8 mouse cellular contexts compared by ENCODE assay signal in the genomic region with DNA sequence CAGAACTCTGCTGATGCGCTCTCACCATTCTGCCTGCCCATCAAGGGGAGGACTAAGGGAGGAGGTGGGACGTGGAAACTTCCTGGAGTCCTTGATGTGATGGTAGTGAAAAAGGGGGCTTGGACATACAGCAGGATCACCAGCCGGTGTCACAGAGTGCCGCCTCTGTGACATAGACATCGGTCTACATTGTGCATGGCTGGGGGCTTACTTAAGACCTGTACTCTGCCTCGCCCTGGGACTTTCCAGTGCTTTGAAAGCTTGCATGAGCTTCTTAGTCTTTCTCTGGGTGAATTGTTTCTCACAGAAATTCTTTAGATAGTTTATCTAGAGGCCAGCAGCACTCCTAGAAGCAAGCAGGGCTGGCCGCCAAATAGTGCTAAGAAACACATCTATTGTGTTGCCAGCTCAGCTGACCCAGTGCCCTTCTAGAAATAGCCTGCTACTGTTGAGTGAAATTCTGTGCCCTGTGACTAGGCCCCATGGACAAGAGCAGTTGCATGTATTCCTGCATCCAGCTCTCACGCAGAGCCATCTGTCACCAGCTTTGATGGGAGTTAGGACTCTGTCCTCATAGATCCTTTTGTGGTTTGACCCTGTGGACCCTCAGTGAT. TPM values are rescaled to one million over a fixed set of nuclear protein-coding genes. Genes with fewer than 3 reads are reported as not detected.
DNase-seq lines count a peak whose midpoint lies in the region; ATAC-seq lines count a peak whose summit lies in the region.
"Had no signal": no experiment of that assay in that cellular context is flagged by ENCODE, and none has a peak within 500 bp of the region (broad histone marks: within the 10 kb centered on the region; RNA-seq: fewer than 3 reads in every experiment).

No protein-coding gene starts in this region.

- DNase-seq in midbrain, embryonic 14.5 days = peak; percentile 43
- DNase-seq in midbrain, embryonic 10.5 days (ENCODE audit: low spot score) = no peak
- DNase-seq in heart, adult 8-10 months (ENCODE audit: low spot score) = peak; percentile 51
- peak; percentile 54 for DNase-seq in kidney, adult 18-20 months
- DNase-seq in ovary, postnatal 14 days (ENCODE audit: low spot score) = peak; percentile 36
- no peak for DNase-seq in urinary bladder, adult 2 months (ENCODE audit: low spot score)
- no peak for DNase-seq in cerebellum, adult 11-12 months

- WGBS in midbrain, embryonic 14.5 days = 75% methylated on average over 8 of the region's 8 CpGs
- WGBS in midbrain, embryonic 10.5 days = 87% methylated on average over 8 of the region's 8 CpGs

- no peaks in the 10 kb centered on the region for H3K4me1 ChIP-seq in midbrain, embryonic 14.5 days (ENCODE audit: control insufficient read depth, insufficient read depth, low read length)
- H3K4me1 ChIP-seq in midbrain, embryonic 10.5 days = 0 out of 2 replicates have a peak, but pooled peaks cover 6% of the 10 kb centered on the region

- H3K27ac ChIP-seq in midbrain, embryonic 14.5 days (replicated peaks; ENCODE audit: low read depth, low read length) = peak overlapping the region; percentile 49; the same call in 1 of the 2 replicates
- H3K27ac ChIP-seq in midbrain, embryonic 10.5 days (replicated peaks) = no peak overlapping the region

- H3K4me3 ChIP-seq in midbrain, embryonic 14.5 days (replicated peaks; ENCODE audit: low read depth, low read length) = no peak overlapping the region
- H3K4me3 ChIP-seq in midbrain, embryonic 10.5 days = no peak overlapping the region

- ATAC-seq in midbrain, embryonic 14.5 days (ENCODE audit: low FRiP score, low TSS enrichment) = no peak

- H3K4me2 ChIP-seq in midbrain, embryonic 14.5 days (ENCODE audit: low read length) = no peak overlapping the region

- peaks cover 15% of the 10 kb centered on the region for H3K36me3 ChIP-seq in midbrain, embryonic 14.5 days (ENCODE audit: control insufficient read depth, insufficient read depth, low read length)
- H3K36me3 ChIP-seq in midbrain, embryonic 10.5 days = peaks cover 63% of the 10 kb centered on the region

- no peaks in the 10 kb centered on the region for H3K9me3 ChIP-seq in midbrain, embryonic 14.5 days (ENCODE audit: control insufficient read depth, low read length)
- H3K9me3 ChIP-seq in midbrain, embryonic 10.5 days (replicated peaks) = no peaks in the 10 kb centered on the region

- H3K27me3 ChIP-seq in midbrain, embryonic 14.5 days (ENCODE audit: control insufficient read depth, insufficient read depth, low read length) = no peaks in the 10 kb centered on the region
- no peaks in the 10 kb centered on the region for H3K27me3 ChIP-seq in midbrain, embryonic 10.5 days (ENCODE audit: low read depth, poor library complexity, severe bottlenecking)

- no peak overlapping the region for H3K9ac ChIP-seq in midbrain, embryonic 14.5 days (replicated peaks; ENCODE audit: low read length)

RNA-seq across cellular contexts. Expression of a gene that starts 40.0 kb away (rescaled TPM):
- not detected in 2 replicates for polyA plus RNA-seq in midbrain, embryonic 14.5 days (2014; fragmentation: Nextera tagmentation; extraction: Ambion mirVana)
- not detected in 2 replicates for polyA plus RNA-seq in midbrain, embryonic 10.5 days (2016; fragmentation: Nextera tagmentation; extraction: Ambion mirVana)
- not detected for total RNA-seq in heart, adult 8-10 months (2022)
- polyA plus RNA-seq in urinary bladder, adult 2 months (2012; rRNA removed) = not detected in 2 replicates
- total RNA-seq: hematopoietic stem cell, adult 5-6 weeks had no signal

Comparison
In these comparisons a context has a peak if more than half of its experiments do, and no peak if none do; other contexts are left out.
1. DNase-seq: peak in midbrain, embryonic 14.5 days (single experiment), heart, adult 8-10 months (single experiment), kidney, adult 18-20 months (single experiment) and ovary, postnatal 14 days (single experiment); none in midbrain, embryonic 10.5 days (single experiment), urinary bladder, adult 2 months (single experiment) and cerebellum, adult 11-12 months (single experiment).